Mouse (Mus musculus) spleen, postnatal 10 days (tissue): ENCODE results near the gene Fgfr2.
A peak's percentile ranks its signal among the peaks of the same experiment; 100 is the strongest.

Source experiments
- DNase-seq, 2 experiments: peaks; one replicate each; pipeline ENCODE4 v3.0.0; 2021 to 2022; ENCODE audit warnings: low spot score in 2 of 2

Fgfr2 gene

DNA sequence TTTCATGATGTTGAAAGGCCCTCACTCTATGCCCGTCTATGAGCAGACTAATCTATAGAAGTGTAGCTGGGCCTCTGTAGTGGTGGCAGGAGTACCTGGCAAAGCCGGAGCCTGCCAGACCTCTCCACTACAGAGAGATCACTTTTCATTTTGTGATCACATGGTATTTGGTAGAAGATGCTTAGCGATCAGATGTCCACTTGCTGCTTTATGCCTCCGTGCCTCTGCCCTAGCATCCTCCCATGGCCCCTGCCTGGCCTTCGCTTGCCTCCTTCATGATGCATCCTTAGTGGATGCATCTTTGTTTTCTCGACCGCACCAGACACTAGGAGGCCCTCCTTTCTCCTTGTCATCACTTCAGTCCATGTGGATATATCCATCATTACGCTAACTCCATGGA, 2466.2 kb downstream of the Fgfr2 start:
- no peak for DNase-seq

- no peak for DNase-seq
These were observed 2468.6 kb downstream of the Fgfr2 start for GRCm38 (mm10) chr7:130654562-130654961.

GRCm38 (mm10) chr7:130653036-130653555, 2470.1 kb downstream of the Fgfr2 start:
- DNase-seq = no peak

DNA sequence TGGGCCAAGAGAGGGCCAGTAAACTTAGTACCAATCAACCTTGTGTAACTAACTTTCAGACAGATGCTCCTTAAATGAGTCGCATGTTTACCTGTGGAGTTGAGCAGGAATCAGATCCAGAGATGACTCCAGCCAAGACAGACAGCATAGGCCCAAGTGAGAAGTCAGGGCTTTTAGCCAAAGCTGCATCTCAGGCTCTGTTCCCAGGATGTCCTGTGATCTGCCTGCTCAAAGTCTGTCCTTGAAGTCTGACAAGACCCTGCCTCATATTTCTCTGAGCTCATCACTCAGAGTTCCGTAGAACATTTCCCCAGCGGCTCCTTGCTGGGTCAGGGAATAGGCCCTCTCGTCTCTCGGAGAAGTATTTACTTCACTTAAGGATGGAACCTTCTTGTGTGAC, 2472.5 kb downstream of the Fgfr2 start:
- DNase-seq = no peak

DNA sequence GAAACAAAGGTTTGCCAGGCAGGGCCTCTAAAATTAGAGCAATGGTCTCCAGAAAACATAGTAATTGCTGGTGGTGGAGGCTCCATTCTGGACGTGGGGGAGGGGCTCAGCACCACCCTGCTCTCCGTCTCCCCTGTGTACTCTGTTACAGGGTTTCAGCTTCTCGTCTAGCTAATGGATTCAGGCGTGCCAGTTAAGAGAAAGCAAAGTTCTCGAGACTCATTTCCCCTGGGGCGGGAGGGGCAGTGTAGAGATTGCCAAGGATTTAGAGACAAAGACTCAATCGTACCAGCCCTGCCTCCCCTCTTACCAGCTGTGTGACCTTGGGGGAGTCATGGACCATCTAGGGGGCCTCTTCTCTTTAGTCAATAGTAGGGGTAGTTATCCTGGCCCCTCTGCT, 2473.9 kb downstream of the Fgfr2 start:
- DNase-seq = no peak

DNA sequence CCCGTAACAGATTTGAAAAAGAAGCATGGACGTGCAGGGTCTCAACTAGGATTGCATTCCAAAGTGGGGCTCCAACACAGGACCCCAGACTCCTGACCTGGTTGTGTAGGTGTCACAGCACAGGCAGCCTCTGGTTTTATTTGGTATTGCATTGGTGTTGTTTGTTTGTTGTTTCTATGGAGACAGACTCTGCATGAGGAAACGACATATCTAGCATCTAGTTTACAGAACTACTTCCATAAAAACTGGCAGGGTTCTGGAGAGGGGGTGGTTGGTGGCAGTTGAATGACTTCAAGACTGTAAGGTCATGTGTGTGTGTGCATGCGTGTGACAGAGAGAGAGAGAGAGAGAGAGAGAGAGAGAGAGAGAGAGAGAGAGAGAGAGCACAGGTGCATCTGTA, 2475.1 kb downstream of the Fgfr2 start:
- DNase-seq = no peak

DNA sequence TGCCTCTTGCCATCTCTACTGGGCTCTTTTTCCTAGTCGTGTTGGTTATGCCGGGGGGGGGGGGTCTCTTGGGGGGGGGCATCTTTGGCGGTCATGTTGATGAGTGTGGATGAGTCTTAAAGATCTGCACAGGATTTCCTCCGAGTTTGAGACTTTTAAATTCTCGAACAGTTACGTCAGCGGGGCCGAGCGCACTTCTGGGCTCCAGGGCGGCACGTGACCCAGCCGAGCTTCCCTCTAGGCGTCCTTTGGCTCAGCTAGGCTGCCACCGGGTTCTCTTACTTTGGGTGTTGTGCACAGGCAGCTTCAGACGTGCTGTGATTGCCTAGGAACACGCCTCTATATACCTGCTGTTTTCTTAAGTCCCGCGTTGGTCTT, 2476.4 kb downstream of the Fgfr2 start:
- DNase-seq = peak; percentile 14 to 56

DNA sequence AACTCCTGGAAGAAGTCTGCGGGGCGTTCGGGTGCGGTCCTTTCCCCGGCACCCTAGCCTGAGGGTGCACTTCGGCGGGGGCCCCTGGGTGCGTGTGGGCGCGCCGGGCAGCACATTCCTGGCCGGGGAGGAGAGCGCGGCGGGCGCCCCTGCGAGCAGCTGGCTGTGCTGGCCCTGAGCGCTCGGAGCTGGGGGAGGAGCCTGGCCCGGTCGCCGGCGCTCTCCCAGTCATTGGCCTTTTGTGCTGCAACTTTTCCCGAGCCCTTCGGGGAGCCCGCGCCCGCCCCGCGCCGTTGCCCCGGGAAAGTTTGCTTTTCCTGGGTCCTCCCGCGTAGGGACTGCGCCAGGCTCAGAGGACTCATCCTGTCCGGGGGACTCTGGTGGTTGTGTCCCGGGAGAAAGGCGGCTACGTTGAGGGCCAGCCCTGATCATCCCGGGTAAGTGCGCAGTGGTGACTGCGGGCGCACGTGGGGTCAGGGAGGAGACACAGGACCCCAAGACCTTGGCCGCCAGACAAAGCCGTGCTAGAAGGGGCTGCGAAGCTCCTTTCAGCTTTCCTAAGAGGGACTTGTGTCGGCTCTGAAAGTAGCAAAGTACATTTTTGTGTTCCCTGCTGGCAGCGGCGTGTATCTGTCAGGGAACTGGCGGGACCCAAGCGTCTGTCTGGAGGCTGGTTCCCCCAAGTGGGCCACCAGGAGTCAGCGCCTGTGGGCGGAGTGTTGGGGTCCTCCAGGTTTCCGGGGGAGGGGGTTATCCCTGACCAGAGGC, 2477.0 kb downstream of the Fgfr2 start:
- peak; percentile 25 to 47 for DNase-seq

DNA sequence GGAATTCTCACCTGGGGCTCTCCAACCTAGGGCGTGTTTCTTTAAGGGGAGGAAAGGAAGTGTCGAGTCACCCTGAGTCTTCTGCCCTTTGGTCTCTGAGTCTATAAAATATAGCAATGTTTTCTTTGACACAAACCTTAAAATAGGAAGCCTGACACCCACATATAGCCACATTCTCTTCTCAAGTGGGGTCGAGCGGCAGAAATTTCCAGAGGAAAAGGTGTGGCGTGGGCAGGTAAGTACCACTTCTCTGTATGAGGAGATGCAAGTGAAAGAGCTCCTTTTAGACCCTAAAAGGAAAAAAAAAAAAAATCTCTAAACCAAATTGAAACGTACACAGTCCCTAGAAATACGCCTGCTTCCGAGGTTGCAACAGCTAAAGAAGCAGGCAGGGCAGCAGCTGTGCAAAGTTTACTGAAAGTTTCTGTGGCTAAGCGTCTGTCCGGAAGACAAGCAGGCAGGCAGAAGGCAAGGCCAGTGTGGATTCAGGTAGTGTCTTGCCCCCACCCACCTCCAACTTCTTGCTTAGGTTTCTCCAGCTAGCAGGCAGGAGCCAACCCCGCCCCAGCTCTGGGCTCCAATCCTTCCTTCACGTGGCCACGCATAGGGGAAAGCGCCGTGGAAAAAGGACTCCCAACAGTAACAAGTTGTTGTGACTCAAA, 2477.7 kb downstream of the Fgfr2 start:
- DNase-seq = peak; percentile 15 to 18

GRCm38 (mm10) chr7:130640681-130641080, 2482.5 kb downstream of the Fgfr2 start:
- no peak for DNase-seq

DNA sequence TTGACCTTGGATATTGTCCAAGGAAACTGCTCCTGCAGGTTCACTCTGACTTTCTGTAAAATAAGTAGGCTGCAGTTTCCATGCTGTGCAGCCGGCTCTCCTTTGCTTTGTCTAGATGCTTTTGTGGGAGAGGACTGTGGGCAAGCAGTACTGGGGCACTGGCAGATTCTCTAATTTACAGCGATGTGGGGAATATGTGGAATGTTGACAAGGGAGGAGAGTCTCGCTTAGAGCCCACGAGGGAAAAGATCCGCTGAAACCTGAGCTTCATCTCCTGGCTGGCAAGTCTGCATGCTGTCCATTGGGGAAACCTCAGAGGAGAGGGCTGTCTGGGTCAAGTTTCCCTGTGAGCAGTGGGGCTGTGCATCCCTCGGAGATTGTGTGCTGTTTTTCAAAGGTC, 2485.3 kb downstream of the Fgfr2 start:
- DNase-seq = no peak

DNA sequence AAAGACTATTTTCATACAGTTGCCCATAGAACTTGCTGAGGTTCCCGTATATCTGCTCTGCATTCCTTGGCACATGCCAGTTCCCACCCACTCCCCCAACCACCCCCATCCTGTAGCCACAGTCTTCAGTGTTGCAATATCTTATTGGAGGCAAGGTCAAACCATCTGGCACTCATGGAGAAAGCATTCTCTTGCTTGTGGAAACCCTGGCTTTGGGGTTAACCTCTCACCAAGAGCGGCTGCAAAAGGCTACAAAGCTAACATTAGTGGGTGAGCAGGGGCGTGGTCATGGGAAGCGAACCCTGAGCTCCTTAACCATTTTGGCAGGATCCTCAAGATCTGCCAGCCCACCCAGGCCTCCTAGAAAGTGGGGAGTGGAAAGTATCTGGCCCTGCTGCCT, 2486.2 kb downstream of the Fgfr2 start:
- no peak for DNase-seq

DNA sequence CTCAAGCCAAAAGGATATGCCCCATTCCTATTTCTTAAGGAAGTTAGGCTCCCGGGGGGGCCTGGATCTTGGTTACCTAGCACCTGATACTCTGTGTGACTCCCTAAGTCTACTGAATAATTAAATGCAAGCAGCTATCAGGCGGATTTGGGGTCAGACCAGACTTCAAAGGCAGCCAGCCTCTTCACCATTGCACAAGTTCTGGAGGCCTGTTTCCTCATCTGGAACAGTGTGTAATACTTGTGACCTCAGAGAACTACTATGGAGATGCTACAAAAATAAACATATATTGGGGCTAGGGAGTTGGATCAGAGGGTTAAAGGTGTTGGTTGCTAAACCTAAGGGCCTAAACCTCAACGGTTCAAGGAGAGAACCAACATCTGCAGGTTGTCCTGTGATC, 2486.9 kb downstream of the Fgfr2 start:
- DNase-seq = no peak

DNA sequence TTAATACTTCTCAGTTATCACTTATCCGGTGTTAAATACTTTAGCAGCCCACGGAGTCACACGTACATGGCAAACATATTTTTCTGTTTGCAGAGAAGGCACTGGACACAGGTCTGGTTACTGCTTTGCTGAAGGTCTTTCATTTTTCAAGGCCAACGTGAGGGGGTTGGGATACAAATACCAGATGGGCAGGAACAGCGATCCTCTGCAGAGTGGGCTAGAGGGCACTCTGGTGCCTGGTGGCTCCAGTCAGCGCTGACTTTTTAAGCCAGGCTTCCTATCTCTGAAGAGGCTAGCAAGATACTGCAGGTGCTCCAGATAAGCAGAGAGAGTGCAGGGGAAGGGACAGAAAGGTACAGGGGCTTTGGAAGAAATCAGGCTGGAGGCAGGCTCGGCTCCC, 2487.9 kb downstream of the Fgfr2 start:
- DNase-seq = no peak

GRCm38 (mm10) chr7:130634259-130634871, 2488.8 kb downstream of the Fgfr2 start:
- no peak for DNase-seq

DNA sequence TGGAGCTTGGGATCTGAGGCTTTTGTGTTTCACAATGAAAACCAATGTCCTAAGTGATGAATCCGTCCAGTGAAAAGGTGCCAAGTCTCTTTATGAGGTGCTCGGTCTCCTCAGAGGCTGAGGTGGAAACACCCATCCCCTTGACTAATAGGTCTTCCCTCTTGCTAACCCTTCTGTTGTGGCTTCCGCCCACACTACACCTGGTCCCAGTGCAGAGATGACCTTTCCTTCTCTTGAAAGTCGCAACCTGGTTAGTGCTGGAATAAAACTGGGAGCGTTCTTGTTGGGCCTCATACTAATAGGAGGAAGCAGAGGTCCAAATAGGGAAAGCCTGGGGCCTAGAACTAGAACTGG, 2490.8 kb downstream of the Fgfr2 start:
- no peak for DNase-seq

DNA sequence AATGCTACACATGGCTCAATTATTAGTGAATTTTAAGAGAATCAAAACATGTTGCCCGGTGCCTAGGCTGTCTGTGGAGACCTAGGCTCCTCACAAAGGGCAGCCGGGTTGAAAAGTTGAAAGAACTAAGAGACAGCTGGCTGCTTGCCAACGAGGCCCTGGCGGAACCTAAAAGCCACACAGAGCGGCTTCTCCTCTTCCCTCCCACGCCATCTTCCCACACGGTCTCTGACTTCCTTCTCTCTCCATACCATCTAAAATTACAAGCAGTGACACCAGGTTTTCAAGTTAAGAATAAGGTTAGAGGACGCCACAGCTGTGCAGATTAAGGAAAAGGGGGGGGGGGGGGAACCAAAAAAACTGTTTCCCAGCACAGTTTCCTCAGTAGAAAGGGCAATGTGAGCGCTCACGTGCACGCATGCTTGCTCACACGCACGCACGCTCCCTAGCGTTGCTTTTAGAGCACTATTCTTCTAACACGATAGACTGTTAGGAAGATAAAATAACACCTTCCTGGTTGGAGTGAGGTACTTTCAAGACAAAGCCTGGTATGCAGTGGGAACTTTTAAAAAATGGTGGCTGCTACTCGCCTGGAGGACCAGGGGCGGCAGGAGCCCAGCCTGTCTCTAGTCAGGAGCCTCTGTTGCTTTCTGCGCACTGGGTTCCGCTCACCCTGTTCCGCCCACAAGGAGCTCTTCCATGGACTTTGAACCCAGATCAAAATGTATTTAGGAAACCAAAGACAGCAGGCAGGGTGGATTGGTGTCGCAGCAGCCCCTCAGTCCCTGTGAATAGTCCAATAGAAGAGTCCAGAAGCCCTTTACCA, 2491.4 kb downstream of the Fgfr2 start:
- DNase-seq = peak in 1 of 2 experiments; percentile 67

DNA sequence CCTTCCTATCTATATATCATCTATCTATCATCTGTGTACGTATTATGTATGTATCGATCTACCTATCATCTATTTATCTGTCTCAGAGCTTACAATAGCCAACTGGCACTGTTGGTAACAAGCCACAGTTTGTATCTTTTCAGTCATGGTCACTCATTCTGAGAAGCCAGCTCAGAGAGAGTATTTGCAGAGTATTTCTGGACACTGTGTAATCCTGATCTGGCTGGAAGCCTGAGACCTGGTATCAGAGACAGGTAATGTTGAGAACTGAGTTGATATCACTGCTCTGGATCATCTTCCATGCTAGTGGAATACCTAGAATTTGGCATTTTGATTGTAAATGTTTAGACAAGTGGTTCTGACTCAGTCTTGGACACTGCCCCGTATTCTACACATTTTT, 2492.2 kb downstream of the Fgfr2 start:
- DNase-seq = no peak

GRCm38 (mm10) chr7:130629999-130630398, 2493.2 kb downstream of the Fgfr2 start:
- no peak for DNase-seq

DNA sequence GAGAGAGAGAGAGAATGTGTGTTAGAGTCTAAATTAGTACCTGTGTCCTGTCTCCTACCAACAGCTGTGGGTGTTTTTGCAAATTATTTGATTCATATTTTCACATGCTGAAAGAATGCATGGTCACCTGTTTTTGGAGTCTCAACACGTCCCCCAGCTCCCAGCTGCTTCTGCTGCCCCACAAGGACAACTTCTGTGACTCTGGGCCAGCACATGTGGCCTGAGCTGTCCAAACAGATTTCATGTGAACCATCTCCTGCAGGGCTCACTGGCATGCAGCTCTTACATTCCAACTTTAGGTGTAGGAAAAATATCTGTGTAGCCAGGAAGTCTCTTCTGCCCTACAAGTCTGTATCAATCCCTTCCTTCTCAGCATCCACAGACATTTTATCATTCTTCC, 2494.5 kb downstream of the Fgfr2 start:
- DNase-seq = no peak

DNA sequence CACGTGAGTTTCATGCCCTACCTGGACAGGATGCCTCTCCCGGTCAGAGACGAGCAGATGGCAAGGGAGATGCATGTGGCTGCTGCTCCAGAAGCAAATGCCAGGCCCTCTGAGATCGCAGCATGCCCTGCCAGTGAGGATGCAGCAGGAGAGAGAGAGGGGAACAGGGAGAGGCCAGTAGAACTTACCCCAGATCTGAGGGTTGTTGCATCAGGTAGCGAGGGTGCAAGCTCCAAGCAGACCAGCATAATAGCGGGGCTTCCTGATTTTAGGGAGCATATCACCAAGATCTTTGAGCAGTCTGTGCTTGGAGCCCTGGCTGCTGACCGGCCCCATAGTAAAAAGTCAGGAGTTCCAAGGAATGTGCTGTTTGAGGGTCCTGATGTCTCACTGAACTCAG, 2497.8 kb downstream of the Fgfr2 start:
- no peak for DNase-seq

GRCm38 (mm10) chr7:130624299-130624698, 2498.9 kb downstream of the Fgfr2 start:
- DNase-seq = no peak
